Mouse (Mus musculus) MEL (cell line): ENCODE data around the gene Rpl13a.

Experiments used
- CTCF ChIP-seq, 3 experiments: IDR thresholded peaks in 2 of 3; conservative IDR thresholded peaks in 1 of 3; 2 replicates each; pipeline ENCODE4 v1.5.1; 2011 to 2012; ENCODE audit warnings: low read length in 3 of 3, low read depth in 2 of 3, mild to moderate bottlenecking in 2 of 3, improper control_type of control experiment in 1 of 3, inconsistent platforms in 1 of 3, mixed read lengths in 1 of 3, moderate library complexity in 1 of 3; ENCODE audit not compliant: control insufficient read depth in 1 of 3, insufficient read depth in 1 of 3, poor library complexity in 1 of 3, severe bottlenecking in 1 of 3
- KAT2A ChIP-seq: conservative IDR thresholded peaks from 2 replicates; pipeline ENCODE4 v1.6.1; 2012; ENCODE audit warnings: low read depth, low read length, improper control_type of control experiment, inconsistent platforms
- MAZ ChIP-seq: IDR thresholded peaks from 2 replicates; pipeline ENCODE4 v1.6.1; 2012; ENCODE audit warnings: low read depth, mild to moderate bottlenecking, inconsistent platforms, low read length, improper control_type of control experiment
- MXI1 ChIP-seq: IDR thresholded peaks from 2 replicates; pipeline ENCODE4 v1.6.1; 2011; ENCODE audit warnings: mild to moderate bottlenecking, low read depth, low read length, improper control_type of control experiment
- RCOR1 ChIP-seq: IDR thresholded peaks from 2 replicates; pipeline ENCODE4 v1.6.1; 2012; ENCODE audit warnings: low read depth, mild to moderate bottlenecking, inconsistent platforms, low read length, improper control_type of control experiment
- TCF12 ChIP-seq: IDR thresholded peaks from 2 replicates; pipeline ENCODE4 v1.6.1; 2014; ENCODE audit warnings: low read depth, mild to moderate bottlenecking, inconsistent platforms, low read length, improper control_type of control experiment, moderate library complexity
- UBTF ChIP-seq: IDR thresholded peaks from 2 replicates; pipeline ENCODE4 v1.6.1; 2012; ENCODE audit warnings: low read depth, mild to moderate bottlenecking, inconsistent platforms, low read length, improper control_type of control experiment, moderate library complexity, borderline replicate concordance; ENCODE audit not compliant: insufficient read depth
- USF1 ChIP-seq: IDR thresholded peaks from 2 replicates; pipeline ENCODE4 v1.6.1; 2014; ENCODE audit warnings: low read depth, mild to moderate bottlenecking, inconsistent platforms, low read length, improper control_type of control experiment, moderate library complexity
- ZC3H11A ChIP-seq: IDR thresholded peaks from 2 replicates; pipeline ENCODE4 v1.6.1; 2012; ENCODE audit warnings: low read depth, mild to moderate bottlenecking, inconsistent platforms, low read length, improper control_type of control experiment

DNA sequence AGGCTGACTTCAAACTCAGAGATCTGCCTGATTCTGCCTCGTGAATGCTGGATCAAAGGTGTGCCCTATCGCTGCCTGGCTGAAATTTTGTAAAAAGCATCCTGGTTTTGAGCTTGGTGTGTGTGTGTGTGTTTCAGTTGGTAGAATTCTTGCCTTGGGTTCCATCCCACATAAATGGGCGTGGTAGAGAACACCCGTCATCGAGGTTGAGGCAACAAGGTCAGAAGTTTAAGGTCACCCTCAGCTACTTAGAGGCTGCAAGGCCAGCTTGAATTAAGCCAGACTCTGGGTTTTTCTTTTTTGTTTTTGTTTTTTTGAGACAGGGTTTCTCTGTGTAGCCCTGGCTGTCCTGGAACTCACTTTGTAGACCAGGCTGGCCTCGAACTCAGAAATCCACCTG, 10.2 kb downstream of the Rpl13a start:
- TF ChIP-seq UBTF (no peak), MAZ (no peak), ZC3H11A (no peak), KAT2A (no peak), RCOR1 (no peak), MXI1 (no peak), CTCF (IDR thresholded peaks at IDR 0.05 in 2 of 3, conservative IDR thresholded peaks at IDR 0.05 in 1 of 3; ENCODE audit: control insufficient read depth in 1 of 3, insufficient read depth in 1 of 3, low read depth in 2 of 3, low read length in 3 of 3, poor library complexity in 1 of 3, severe bottlenecking in 1 of 3) (no peak), USF1 (no peak), TCF12 (no peak)
